10 mouse cellular contexts compared by ENCODE assay signal in the genomic region with DNA sequence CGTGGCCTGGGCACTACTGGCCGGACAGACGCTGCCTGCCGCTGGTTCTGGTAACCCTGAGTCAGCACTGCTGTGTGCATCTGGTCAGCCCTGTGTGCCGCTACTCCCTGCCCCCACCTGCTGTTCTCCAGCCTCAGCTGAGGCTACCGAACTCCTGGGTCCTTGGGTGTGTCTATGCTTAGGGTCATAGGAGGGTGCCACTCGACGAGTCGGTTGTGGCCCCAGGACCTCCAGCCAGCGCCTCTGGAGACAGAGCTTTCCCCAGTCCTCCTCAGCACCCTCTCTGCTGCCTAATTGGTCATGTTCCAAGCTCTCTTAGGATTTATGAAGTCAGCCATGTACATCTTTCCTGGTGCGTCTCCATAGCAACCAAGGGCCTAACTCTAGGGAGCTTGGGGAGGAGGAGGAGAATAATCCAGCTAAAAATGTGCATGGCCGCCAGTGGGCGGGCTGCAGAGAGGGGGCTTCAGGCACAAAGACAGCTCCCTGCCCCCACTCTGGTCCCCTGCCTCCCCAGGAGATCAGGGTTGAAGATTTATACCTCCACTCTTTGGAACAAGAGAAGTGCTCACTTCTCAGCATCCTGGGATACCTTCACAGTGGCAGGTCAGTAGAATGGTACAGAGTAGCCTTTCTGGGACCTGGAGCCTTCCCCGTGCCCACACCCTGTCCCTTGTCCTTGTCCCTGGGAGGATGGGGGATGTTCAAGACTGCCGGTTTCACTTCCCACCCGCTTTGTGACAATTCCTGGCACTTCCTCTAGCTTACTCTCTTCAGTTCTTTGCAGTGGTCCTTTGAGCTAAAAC. TPM values are rescaled to one million over a fixed set of nuclear protein-coding genes. Genes with fewer than 3 reads are reported as not detected.
A peak's percentile ranks its signal among the peaks of the same experiment; 100 is the strongest.
DNase-seq lines count a peak whose midpoint lies in the region; ATAC-seq and TF ChIP-seq lines count a peak whose summit lies in the region.
"Had no signal": no experiment of that assay in that cellular context is flagged by ENCODE, and none has a peak within 500 bp of the region (broad histone marks: within the 10 kb centered on the region; RNA-seq: fewer than 3 reads in every experiment).

No protein-coding gene starts in this region.

- no peak for TF ChIP-seq EP300 in heart, adult 2 months (IDR thresholded peaks at IDR 0.05; ENCODE audit: insufficient read depth, low read depth, low read length)

- H3K4me3 ChIP-seq in heart, adult 2 months, result no peak overlapping the region
- no peak overlapping the region for H3K4me3 ChIP-seq in embryonic facial prominence, embryonic 10.5 days
- H3K4me3 ChIP-seq in heart, embryonic 16.5 days (ENCODE audit: low read length), result no peak overlapping the region
- H3K4me3 ChIP-seq in midbrain, embryonic 14.5 days (replicated peaks; ENCODE audit: low read depth, low read length), result no peak overlapping the region

- H3K9ac ChIP-seq in heart, adult 2 months (ENCODE audit: low read depth, low read length), result no peak overlapping the region
- no peak overlapping the region for H3K9ac ChIP-seq in heart, embryonic 16.5 days (ENCODE audit: low read length)
- no peak overlapping the region for H3K9ac ChIP-seq in midbrain, embryonic 14.5 days (replicated peaks; ENCODE audit: low read length)

- no peaks in the 10 kb centered on the region for H3K27me3 ChIP-seq in heart, adult 2 months (ENCODE audit: control insufficient read depth, insufficient read depth, low read length)
- H3K27me3 ChIP-seq in embryonic facial prominence, embryonic 10.5 days (replicated peaks; ENCODE audit: low read depth, poor library complexity, severe bottlenecking), result no peaks in the 10 kb centered on the region
- H3K27me3 ChIP-seq in heart, embryonic 16.5 days (ENCODE audit: control insufficient read depth, insufficient read depth, low read length), result no peaks in the 10 kb centered on the region
- no peaks in the 10 kb centered on the region for H3K27me3 ChIP-seq in midbrain, embryonic 14.5 days (ENCODE audit: control insufficient read depth, insufficient read depth, low read length)

- no peak for ATAC-seq in heart, embryonic 16.5 days (replicated peaks; ENCODE audit: extremely low read depth, insufficient read depth, low FRiP score)
- ATAC-seq in midbrain, embryonic 14.5 days (ENCODE audit: low FRiP score, low TSS enrichment), result peak; percentile 56; the same call in 1 of the 2 replicates
- no peak for ATAC-seq in activated CD4-positive, CD25-positive, alpha-beta regulatory T cell, adult 4 months

- peaks cover 21% of the 10 kb centered on the region for H3K4me1 ChIP-seq in heart, adult 2 months (ENCODE audit: control insufficient read depth, insufficient read depth, low read length)
- H3K4me1 ChIP-seq in embryonic facial prominence, embryonic 10.5 days, result peaks cover 71% of the 10 kb centered on the region
- peaks cover 29% of the 10 kb centered on the region for H3K4me1 ChIP-seq in heart, embryonic 16.5 days (ENCODE audit: control insufficient read depth, insufficient read depth, low read length)
- H3K4me1 ChIP-seq in midbrain, embryonic 14.5 days (ENCODE audit: control insufficient read depth, insufficient read depth, low read length), result peaks cover 32% of the 10 kb centered on the region

- DNase-seq in heart, adult 2 months, result peak; percentile 44 to 72
- no peak for DNase-seq in heart, postnatal 4 days
- peak; percentile 41 for DNase-seq in embryonic facial prominence, embryonic 10.5 days (ENCODE audit: low spot score)
- DNase-seq in left cerebral cortex, adult 18-20 months (ENCODE audit: low spot score in 2 of 2), result peak; percentile 65 to 78
- peak; percentile 86 for DNase-seq in midbrain, embryonic 14.5 days
- DNase-seq in urinary bladder, postnatal 4 days (ENCODE audit: low spot score in 2 of 2), result no peak

- no peak overlapping the region for H3K4me2 ChIP-seq in heart, embryonic 16.5 days (ENCODE audit: low read depth, low read length)
- H3K4me2 ChIP-seq in midbrain, embryonic 14.5 days (ENCODE audit: low read length), result 0 out of 2 replicates have a peak overlapping the region, but pooled peaks have one; percentile 24

- WGBS in heart, adult 2 months, result 77% methylated on average over 16 of the region's 16 CpGs
- 57% methylated on average over 16 of the region's 16 CpGs for WGBS in embryonic facial prominence, embryonic 10.5 days
- WGBS in heart, embryonic 16.5 days, result 74% methylated on average over 16 of the region's 16 CpGs
- WGBS in midbrain, embryonic 14.5 days, result 26% methylated on average over 16 of the region's 16 CpGs

- no peaks in the 10 kb centered on the region for H3K79me2 ChIP-seq in heart, adult 2 months (replicated peaks; ENCODE audit: control insufficient read depth, insufficient read depth, low read length)

- TF ChIP-seq CTCF in heart, adult 2 months (IDR thresholded peaks at IDR 0.05), result no peak

- peak overlapping the region; percentile 43; the same call in 1 of the 2 replicates for H3K27ac ChIP-seq in heart, adult 2 months
- H3K27ac ChIP-seq in embryonic facial prominence, embryonic 10.5 days (replicated peaks), result peak overlapping the region; percentile 87
- 0 out of 2 replicates have a peak overlapping the region, but pooled peaks have one; percentile 21 for H3K27ac ChIP-seq in heart, embryonic 16.5 days (ENCODE audit: low read length)
- H3K27ac ChIP-seq in midbrain, embryonic 14.5 days (replicated peaks; ENCODE audit: low read depth, low read length), result peak overlapping the region; percentile 76

- intact Hi-C loops in heart, adult 2 months (cut with DNase I), result loop anchor here (2.0 to 5.0 kb wide), 3 partner anchors 46 to 154 kb away; no protein-coding TSS in a partner anchor

- peaks cover 3% of the 10 kb centered on the region; the same call in 1 of the 2 replicates for H3K36me3 ChIP-seq in heart, adult 2 months (ENCODE audit: control insufficient read depth, insufficient read depth, low read length)
- no peaks in the 10 kb centered on the region for H3K36me3 ChIP-seq in embryonic facial prominence, embryonic 10.5 days (replicated peaks)
- H3K36me3 ChIP-seq in heart, embryonic 16.5 days (ENCODE audit: control insufficient read depth, insufficient read depth), result no peaks in the 10 kb centered on the region
- no peaks in the 10 kb centered on the region for H3K36me3 ChIP-seq in midbrain, embryonic 14.5 days (ENCODE audit: control insufficient read depth, insufficient read depth, low read length)

- H3K9me3 ChIP-seq in embryonic facial prominence, embryonic 10.5 days, result no peaks in the 10 kb centered on the region
- H3K9me3 ChIP-seq in heart, embryonic 16.5 days (replicated peaks; ENCODE audit: control insufficient read depth, low read length), result no peaks in the 10 kb centered on the region
- H3K9me3 ChIP-seq in midbrain, embryonic 14.5 days (ENCODE audit: control insufficient read depth, low read length), result no peaks in the 10 kb centered on the region
- H3K9me3 ChIP-seq: G1E had no signal

- TF ChIP-seq POLR2A in heart, adult 2 months (IDR thresholded peaks at IDR 0.05; ENCODE audit: insufficient read depth, low read depth, low read length), result no peak

RNA-seq across cellular contexts. Expression of a gene that starts 49.0 kb away (rescaled TPM):
- not detected for total RNA-seq in heart, adult 2 months (2021)
- 0.27 TPM in 1 of 2 replicates, not detected in the other for polyA plus RNA-seq in heart, adult 2 months (2012; rRNA removed)
- not detected for total RNA-seq in heart, postnatal 4 days (2021)
- not detected in 2 replicates for polyA plus RNA-seq in embryonic facial prominence, embryonic 10.5 days (2016; fragmentation: Nextera tagmentation; extraction: Ambion mirVana)
- polyA plus RNA-seq in heart, embryonic 16.5 days (2015; fragmentation: Nextera tagmentation; extraction: Ambion mirVana), result not detected in 2 replicates
- total RNA-seq in left cerebral cortex, adult 18-20 months (2021), result not detected
- not detected in 2 replicates for polyA plus RNA-seq in midbrain, embryonic 14.5 days (2014; fragmentation: Nextera tagmentation; extraction: Ambion mirVana)
- not detected for polyA plus RNA-seq in activated CD4-positive, CD25-positive, alpha-beta regulatory T cell, adult 4 months (2017; shearing (Covaris generic))
- total RNA-seq: heart, postnatal 36 days had no signal
- polyA plus RNA-seq: G1E had no signal

Comparison
In these comparisons a context has a peak if more than half of its experiments do, and no peak if none do; other contexts are left out.
1. DNase-seq: peak in heart, adult 2 months (2 of 2), embryonic facial prominence, embryonic 10.5 days (single experiment), left cerebral cortex, adult 18-20 months (2 of 2) and midbrain, embryonic 14.5 days (single experiment); none in heart, postnatal 4 days (single experiment) and urinary bladder, postnatal 4 days (0 of 2).
2. H3K27ac ChIP-seq: peak in every context shown above with its lines; median percentile 87 in embryonic facial prominence, embryonic 10.5 days; 76 in midbrain, embryonic 14.5 days; 43 in heart, adult 2 months; 21 in heart, embryonic 16.5 days.